Mouse (Mus musculus) left cerebral cortex, adult 11 months (tissue): Measurements from ENCODE around the gene Sv2c.

ENCODE experiments used
- DNase-seq: peaks from one replicate; pipeline ENCODE4 v3.0.0; 2022; ENCODE audit warnings: low spot score

The Sv2c gene

DNA sequence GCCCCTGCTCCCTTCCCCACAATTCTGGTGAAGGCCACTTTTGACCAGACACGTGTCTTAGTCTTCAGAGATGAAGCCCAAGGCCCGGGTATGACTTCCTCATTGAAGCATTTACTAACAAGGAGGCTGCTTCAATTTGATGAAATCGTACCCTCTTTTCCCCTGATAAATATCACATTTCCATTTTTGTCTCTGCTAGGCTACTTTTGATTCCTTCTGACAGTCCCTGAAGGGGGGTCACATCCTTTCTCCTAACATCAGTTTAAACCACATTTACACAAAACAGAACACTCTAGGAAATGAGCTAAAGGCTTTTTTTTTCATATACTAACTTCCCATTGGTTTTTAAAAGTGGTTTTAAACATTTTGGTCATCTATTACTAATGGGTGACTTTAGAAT lies 79.6 kb downstream of the Sv2c start:
- DNase-seq: no peak

- no peak for DNase-seq
Measured at GRCm38 (mm10) chr13:96045396-96045795, 87.0 kb downstream of the Sv2c start.

DNA sequence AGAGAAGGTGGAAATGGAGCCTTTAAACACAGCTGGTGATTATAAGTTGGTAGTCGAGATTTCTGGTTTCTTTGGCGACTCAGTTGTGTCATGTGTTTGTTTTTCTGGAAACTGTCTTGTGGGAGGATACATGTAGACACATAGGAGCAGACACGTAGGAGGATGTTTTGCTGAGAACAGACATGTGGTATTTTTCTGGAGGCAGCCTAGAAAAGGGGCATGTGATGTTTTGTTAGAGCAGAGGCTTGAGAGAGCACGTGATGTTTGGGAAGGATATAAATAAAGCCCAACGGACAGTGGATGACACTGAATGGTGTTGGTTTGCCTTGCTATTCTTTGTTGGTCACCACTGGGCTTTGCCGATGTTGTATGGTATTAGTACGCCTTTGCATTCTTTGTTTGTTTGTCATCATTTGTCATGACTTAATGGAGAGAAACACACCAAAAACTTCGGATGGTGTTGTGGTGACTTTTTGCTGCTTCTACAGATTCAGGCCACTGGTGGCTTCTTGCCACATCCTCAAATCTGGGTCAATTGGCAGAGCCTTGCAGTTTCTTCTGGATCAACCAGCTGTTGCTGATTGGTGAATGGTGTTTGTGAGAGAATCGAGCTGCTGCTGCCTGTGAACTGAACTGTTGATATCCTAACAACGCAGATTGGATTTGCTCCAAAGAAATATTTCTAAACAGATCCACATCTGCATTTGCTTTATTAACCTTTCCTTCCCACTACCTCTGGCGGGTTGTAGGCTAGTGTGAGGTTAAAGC lies 91.9 kb downstream of the Sv2c start:
- DNase-seq: no peak

DNA sequence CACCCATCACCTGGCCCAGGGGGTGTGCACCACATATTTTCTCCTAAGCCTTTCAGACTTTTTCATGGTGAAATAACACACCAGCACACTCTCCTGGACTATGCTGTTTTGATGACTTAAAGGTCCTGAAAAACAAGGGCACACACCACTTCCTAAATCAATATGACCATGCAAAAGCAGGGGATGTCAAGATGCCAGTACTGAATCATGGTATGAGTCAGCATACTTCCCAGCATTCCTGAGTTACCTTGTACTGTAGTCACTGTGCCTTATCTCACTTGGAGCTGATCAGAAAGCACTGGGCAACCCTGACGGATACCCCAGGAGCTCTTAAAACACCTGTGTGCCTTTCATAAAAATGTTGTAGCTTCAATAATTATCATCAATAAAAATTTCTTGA lies 92.8 kb downstream of the Sv2c start:
- DNase-seq: no peak

- no peak for DNase-seq
Measured at GRCm38 (mm10) chr13:96030368-96031223, 101.8 kb downstream of the Sv2c start.

GRCm38 (mm10) chr13:96023858-96024257 lies 108.5 kb downstream of the Sv2c start:
- DNase-seq: no peak

DNA sequence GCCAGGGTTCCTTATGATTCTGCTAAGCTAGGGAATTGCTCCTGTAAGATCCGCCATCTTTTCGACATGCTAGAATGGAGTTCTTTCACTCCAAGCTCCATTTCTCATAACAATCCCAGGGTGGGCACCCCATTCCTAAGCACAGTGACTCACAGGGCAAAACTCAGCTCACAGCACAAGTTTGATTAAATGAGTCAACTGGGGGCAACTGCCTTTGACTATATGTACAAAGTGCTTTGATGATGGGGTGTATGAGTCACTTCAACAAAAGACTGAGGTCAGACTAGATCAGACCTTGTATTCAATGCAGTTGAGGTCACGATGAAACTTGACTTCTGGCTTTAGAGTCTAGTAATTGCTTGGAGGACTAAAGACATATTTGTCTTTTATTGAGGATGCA lies 116.9 kb downstream of the Sv2c start:
- no peak for DNase-seq

- peak; percentile 37 for DNase-seq
Measured at GRCm38 (mm10) chr13:96010861-96011511, 121.4 kb downstream of the Sv2c start.

DNA sequence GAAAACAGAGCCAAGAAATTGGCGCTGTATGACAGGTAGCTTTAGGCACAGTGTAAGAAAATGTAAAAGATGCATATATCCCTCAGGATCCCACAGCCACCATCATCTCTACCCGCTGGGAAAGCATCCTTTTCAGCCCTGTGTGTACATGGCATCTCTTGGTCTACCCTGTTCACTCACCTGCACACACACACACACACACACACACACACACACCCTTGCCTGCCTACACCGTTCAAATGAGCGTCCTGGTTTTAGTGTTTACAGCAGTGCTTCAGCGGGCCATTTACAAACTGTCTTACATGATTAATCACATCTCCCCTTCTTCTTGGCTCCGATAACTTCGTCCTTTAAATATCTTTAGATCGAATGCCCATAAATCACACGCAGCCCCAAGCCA lies 123.4 kb downstream of the Sv2c start:
- no peak for DNase-seq

DNA sequence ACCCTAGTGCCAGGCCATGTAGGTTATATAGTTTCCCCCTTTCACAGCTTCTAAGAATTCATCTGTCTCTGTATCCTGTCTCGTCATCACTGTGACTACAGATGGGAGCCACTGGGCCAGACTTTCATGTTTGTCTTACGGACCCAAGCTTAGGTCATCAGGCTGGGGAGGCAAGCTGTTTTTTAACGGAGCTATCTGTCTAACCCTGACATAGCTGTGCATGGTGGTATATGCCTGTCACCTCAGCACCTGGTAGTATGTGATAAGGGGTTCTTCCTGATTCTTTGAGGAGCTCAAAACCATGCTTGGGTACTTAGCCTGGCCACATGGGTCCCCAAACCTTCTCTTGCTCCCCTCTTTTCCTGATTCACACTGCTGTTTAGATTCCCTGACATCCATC lies 124.2 kb downstream of the Sv2c start:
- DNase-seq: no peak

GRCm38 (mm10) chr13:96003539-96003938 lies 128.8 kb downstream of the Sv2c start:
- no peak for DNase-seq

- no peak for DNase-seq
Measured at GRCm38 (mm10) chr13:96002475-96002874, 129.9 kb downstream of the Sv2c start.

DNA sequence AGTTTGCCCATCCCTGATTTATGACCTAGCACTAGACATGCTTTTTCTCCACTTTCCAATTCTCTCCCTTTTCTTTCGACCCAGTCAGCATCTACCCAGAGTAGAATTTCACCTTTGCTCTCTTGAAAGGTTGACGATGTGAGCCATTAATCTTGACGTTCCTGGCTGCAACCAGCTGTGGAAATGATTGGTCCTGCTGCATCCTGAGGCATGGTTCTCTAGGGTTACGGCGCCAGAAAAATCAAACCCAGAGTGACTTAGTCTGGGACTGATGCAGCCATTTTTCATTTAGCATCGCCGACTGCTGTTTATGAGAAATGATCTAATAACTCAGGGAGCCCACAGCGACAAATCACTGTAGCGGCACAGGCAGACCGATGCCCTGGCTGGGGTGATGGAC lies 133.0 kb downstream of the Sv2c start:
- no peak for DNase-seq

DNA sequence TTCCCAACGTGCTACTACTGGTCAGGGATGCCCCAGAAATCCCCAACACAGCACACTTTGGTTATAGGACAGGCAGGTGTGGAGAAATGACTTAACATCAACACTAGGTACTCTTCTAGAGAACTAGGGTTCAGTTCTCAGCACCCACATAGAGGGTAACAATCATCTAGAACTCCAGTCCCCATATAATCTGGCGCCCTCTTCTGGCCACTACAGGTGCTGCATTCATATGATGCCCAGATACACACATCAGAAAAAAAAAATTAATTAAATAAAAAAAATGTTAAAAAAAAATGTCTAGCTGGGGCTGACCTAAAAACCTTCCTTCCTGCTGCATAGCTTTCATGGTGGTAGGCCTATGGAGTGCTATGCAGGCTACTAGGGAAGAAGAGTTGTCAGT lies 135.1 kb downstream of the Sv2c start:
- DNase-seq: no peak

GRCm38 (mm10) chr13:95994705-95995703 lies 137.4 kb downstream of the Sv2c start:
- no peak for DNase-seq

DNA sequence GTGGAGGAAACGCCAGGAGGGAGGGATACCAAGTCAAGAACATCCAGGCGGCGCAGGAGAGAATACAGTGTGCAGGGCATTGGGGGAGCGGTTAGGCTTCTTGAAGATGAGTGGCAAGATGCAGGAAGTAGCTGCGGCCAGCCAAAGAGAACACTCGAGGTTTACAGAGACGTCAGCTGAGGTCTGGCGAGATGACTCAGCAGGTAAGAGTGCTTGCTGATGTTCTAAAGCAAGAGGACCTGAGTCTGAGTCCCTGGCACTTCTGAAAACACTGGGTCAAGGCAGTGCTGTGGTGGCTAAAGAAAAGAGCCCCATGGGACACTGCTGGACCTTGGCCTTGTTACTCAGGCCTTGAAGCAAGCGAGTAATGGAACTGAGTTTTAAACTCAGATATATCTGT lies 144.2 kb downstream of the Sv2c start:
- no peak for DNase-seq

GRCm38 (mm10) chr13:95987147-95987546 lies 145.2 kb downstream of the Sv2c start:
- no peak for DNase-seq

DNA sequence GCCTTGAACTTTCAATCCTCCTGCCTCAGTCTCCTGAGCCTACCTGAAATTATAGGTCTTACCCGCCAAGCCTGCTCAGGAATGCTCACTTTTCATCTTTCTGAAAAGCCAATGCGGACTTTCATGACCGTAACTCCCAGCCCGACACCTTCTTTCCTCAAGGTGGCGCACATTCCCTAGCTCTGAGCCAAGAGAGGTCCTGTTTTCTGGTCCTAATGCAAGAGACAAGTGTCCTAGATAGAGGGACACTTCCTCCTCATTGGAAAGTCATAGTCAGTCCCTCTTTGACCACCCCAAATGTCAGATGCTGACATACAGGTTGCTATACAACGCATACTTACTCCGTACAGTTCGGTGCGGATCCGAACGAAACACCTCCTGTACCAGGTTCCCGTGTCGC lies 146.0 kb downstream of the Sv2c start:
- no peak for DNase-seq

DNA sequence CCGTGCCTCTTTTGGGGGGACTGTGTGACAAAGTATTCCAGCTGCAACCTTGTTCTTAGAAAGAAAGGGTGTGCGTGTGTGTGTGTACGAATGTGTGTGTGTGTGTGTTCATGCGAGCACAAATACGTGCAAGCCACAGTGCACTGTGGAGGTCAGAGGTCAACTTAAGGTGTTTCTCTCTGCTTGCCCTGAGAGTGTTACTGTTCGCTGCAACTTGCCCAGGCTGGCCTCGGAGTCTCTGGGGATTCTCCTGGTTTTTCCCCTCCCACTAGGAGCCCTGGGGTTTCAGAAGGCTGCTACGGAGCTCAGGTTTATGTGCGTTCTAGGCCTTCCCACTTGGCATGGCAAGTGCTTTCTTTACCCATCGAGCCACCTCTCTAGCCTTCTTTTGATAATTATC lies 157.2 kb downstream of the Sv2c start:
- no peak for DNase-seq

- DNase-seq: no peak
Measured at GRCm38 (mm10) chr13:95974106-95974505, 158.3 kb downstream of the Sv2c start.

DNA sequence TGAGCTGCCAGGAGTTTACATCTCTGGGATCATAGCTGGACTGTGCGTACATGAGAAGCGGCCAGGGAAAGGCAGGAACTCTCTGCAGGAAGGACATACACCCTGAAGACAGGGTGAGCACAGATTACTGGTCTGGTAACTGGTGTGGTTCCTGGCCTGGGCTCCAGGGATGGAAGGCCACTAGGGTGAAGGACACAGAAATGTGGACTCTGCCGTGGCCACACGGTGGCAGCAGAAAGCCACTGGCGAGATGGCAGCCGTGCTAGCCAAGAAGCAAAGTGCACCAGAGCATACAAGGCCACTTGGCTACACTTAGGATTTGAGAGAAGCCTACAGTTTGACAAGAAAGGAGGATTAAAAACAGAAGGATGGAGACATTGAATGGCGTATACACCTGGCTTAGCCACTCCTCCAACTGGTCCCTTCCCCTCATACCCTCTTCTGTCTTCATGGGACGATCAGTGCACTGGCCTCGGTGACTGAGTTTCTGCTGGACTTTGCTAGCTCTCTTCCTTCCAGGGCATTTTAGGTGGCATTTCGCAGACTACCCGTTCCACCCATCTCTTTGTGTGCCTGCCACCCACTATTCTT lies 158.9 kb downstream of the Sv2c start:
- no peak for DNase-seq
